Mouse (Mus musculus) limb, embryonic 11.5 days (tissue): ENCODE measurements at regions not wholly inside any gene's neighbourhood (a gene's known extent, or its start where the extent isn't known, plus 50 kb on each side); places are given as distances from the start of the nearest gene placed in this dataset.

Experiments used
- ATAC-seq: fragments of 200-750 bp; cut with Nextera tagmentation; 2 replicates; pipeline ENCODE4 v1.8.0; 2017; ENCODE audit warnings: low read depth; ENCODE audit not compliant: insufficient number of reproducible peaks, low FRiP score, low TSS enrichment
- DNase-seq: peaks from one replicate; pipeline ENCODE4 v3.0.0-alpha.2; 2015; ENCODE audit warnings: low spot score
- H3K27ac ChIP-seq: fragments of 300-500 bp; sonication (generic); replicated peaks from 2 replicates; pipeline ENCODE4 v1.5.1; 2014; ENCODE audit warnings: low read depth, mild to moderate bottlenecking, low read length
- H3K27me3 ChIP-seq: fragments of 300-500 bp; sonication (generic); 2 replicates; pipeline ENCODE4 v1.6.1; 2014; ENCODE audit warnings: mild to moderate bottlenecking, low read length, mixed read lengths; ENCODE audit not compliant: control insufficient read depth, insufficient read depth
- H3K36me3 ChIP-seq: fragments of 300-500 bp; sonication (generic); 2 replicates; pipeline ENCODE4 v1.6.1; 2014; ENCODE audit warnings: mild to moderate bottlenecking, low read length, moderate library complexity, mixed read lengths; ENCODE audit not compliant: control insufficient read depth, insufficient read depth
- H3K4me1 ChIP-seq: fragments of 300-500 bp; sonication (generic); 2 replicates; pipeline ENCODE4 v1.6.1; 2014; ENCODE audit warnings: low read length, mixed read lengths; ENCODE audit not compliant: control insufficient read depth, insufficient read depth
- H3K4me2 ChIP-seq: fragments of 300-500 bp; sonication (generic); 2 replicates; pipeline ENCODE4 v1.6.1; 2014; ENCODE audit warnings: low read depth, mild to moderate bottlenecking, moderate library complexity; ENCODE audit not compliant: severe bottlenecking
- H3K4me3 ChIP-seq: fragments of 300-500 bp; sonication (generic); 2 replicates; pipeline ENCODE4 v1.5.1; 2014; ENCODE audit warnings: low read depth, low read length
- H3K9ac ChIP-seq: fragments of 300-500 bp; sonication (generic); 2 replicates; pipeline ENCODE4 v1.6.1; 2014; ENCODE audit warnings: mild to moderate bottlenecking, low read length
- H3K9me3 ChIP-seq: fragments of 300-500 bp; sonication (generic); 2 replicates; pipeline ENCODE4 v1.6.1; 2016; ENCODE audit warnings: low read length; ENCODE audit not compliant: control insufficient read depth
- WGBS: fragments of 180-500 bp; shearing (Covaris S2); extraction: QIAGEN DNeasy Blood & Tissue Kit; methylation state at CpG from one replicate; pipeline ENCODE4 v1.1.7; 2014; 5-methylcytosine and 5-hydroxymethylcytosine counted together

GRCm38 (mm10) chr14:100864164-100864563, 336.0 kb downstream of the Prr30 start:
- no peaks in the 10 kb centered on the region for H3K9me3 ChIP-seq
- H3K27me3 ChIP-seq = no peaks in the 10 kb centered on the region
- H3K9ac ChIP-seq = no peak overlapping the region
- no peak for DNase-seq
- no peak for ATAC-seq
- no peak overlapping the region for H3K4me3 ChIP-seq
- 72% methylated on average over 1 of the region's 1 CpGs for WGBS
- H3K27ac ChIP-seq = no peak overlapping the region
- H3K4me1 ChIP-seq = no peaks in the 10 kb centered on the region
- no peak overlapping the region for H3K4me2 ChIP-seq
- H3K36me3 ChIP-seq = no peaks in the 10 kb centered on the region

GRCm38 (mm10) chr14:100842828-100843227, 357.3 kb downstream of the Prr30 start:
- WGBS = 82% methylated on average over 3 of the region's 3 CpGs
- no peak for ATAC-seq
- H3K27me3 ChIP-seq = no peaks in the 10 kb centered on the region

More at GRCm38 (mm10) chr14:100842828-100843227, 357.3 kb downstream of the Prr30 start:
- no peak for DNase-seq
- H3K36me3 ChIP-seq = no peaks in the 10 kb centered on the region
- no peaks in the 10 kb centered on the region for H3K4me1 ChIP-seq
- no peak overlapping the region for H3K27ac ChIP-seq
- no peaks in the 10 kb centered on the region for H3K9me3 ChIP-seq
- no peak overlapping the region for H3K4me3 ChIP-seq
- no peak overlapping the region for H3K9ac ChIP-seq
- no peak overlapping the region for H3K4me2 ChIP-seq
